Mouse (Mus musculus) testis, postnatal 10 days (tissue): ENCODE data around the gene H2-Q4.
"Not testable (repeated sequence)": the region's sequence is repeated elsewhere in the genome, so short reads cannot be mapped to it uniquely, and the experiment has no call there.

Source experiments
- DNase-seq: peaks from one replicate; pipeline ENCODE4 v3.0.0; 2021; ENCODE audit warnings: low spot score

Gene H2-Q4

DNA sequence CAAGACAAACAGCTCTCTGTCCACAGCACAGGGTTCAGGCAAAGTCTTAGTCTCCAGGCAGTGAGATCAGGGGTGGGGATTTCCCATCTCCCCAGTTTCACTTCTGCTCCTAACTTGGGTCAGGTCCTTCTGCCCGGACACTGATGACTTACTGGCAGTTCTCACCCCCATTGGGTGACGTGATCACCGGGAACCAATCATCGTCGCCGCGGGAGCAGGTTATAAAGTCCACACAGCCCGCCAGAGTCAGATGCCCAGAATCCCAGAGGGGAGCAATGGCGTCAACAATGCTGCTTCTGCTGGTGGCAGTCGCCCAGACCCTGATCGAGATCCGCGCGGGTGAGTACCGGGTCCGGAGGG lies at the start of gene H2-Q4:
Gene H2-Q4, plus strand, starts transcription at position 249 of the 360 bp plus-strand sequence.
- DNase-seq = peak; percentile 88

DNA sequence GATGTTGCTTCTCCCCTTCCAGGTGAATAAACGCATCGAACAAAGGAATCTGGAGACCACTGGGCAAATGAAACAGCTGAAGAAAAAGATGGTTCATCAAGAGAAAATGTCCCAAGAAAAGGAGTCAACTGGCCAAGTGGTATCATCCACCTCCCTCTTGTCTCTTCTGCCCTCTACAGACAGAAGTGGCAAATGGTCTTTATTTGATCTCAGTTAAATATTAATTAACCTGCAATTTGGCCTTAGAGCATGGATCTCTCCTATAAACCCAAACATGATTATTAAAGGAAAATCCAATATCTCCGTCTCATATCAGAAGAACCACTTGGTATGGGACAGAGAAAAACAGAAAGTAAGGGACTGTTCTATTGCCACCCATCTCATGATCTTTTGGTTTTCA lies 49.7 kb upstream of the H2-Q4 start:
- DNase-seq = not testable (repeated sequence)

DNA sequence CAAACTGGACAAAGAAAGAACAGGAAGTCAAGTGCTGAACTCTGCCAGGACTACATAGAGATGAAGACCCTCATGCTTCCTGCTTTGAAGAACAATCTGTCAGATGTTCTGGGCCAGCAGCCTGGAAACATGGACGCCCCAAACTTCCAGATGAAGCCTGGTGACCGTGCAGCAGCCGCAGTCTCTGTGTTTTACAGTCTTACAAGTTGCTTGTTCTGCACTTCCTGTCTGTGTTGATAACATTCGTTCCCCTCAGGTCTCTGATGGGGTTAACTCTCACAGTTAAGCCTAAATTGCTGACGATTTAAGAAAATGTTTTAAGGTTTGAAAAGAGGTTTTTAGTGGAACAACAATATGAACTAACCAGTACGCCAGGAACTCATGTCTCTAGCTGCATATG lies 47.9 kb upstream of the H2-Q4 start:
- not testable (repeated sequence) for DNase-seq

DNA sequence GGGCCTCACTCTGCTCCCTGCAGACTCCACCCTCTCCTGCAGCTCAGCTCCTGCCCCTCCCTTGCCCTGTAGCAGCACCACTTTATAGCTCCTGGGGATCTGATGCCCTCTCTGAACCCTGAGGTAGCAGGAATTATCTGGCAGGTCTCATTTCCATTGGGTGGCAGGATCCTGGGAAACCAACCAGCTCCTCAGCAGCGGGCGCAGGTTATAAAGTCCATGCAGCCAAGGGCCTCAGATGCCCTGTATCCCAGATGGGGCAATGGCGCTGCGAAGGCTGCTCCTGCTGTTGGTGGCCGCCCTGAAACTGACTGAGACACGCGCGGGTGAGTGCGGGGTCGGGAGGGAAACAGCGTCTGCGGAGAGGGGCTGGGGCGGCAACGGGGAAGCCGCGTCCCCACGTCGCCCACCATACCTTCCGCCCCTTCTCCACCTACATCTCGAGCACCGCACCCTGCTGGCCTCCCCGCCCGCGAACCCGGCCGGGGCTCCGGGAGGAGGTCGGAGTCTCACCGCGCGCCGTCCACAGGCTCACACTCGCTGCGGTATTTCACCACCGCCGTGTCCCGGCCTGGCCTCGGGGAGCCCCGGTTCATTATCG lies 37.2 kb upstream of the H2-Q4 start, which contains the start of gene H2-Q2:
Gene H2-Q2, plus strand, starts transcription at position 172 of the 601 bp plus-strand sequence.
- peak; percentile 45 for DNase-seq

DNA sequence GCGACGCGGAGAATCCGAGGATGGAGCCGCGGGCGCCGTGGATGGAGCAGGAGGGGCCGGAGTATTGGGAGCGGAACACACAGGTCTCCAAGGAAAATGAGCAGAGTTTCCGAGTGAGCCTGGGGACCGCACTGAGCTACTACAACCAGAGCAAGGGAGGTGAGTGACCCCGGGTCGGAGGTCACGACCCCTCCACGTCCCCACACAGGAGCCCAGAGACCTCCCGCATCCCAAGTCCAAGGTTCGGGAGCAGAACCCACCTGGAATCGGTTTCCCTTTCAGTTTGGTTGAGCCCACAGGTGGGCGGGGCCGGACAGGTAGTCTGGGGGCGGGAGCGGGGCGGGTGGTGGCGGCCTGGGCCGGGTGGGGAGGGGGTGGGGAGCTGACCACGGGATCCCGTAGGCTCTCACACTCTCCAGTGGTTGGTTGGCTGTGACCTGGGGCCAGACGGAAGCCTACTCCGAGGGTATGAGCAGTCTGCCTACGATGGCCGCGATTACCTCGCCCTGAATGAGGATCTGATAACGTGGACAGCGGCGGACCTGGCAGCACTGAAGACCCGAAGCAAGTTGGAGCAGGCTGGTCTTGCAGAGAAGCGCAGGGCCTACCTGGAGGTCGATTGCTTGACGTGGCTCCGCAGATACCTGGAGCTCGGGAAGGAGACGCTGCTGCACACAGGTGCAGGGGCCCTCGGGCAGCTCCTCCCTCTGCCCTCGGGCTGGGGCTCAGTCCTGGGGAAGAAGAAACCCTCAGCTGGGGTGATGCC lies 36.5 kb upstream of the H2-Q4 start:
- DNase-seq = no peak

DNA sequence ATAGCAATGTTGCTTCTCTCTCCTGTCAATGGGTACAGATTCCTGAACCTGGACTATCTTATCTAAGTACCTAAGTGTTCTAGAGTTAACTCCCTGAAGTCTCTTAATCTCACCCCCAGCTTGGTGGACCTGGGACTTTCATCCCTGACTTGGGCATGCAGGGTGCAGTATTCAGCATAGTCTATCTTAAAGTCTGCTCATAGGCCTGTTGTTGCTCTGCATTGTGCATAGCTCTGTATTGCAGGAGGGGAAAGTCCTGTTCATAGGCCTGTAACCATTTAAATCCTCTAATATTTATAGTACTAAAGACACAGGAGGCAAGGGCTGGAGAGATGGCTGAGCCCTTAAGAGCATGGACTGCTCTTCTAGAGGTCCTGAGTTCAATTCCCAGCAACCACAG lies 31.8 kb upstream of the H2-Q4 start:
- DNase-seq = not testable (repeated sequence)

DNA sequence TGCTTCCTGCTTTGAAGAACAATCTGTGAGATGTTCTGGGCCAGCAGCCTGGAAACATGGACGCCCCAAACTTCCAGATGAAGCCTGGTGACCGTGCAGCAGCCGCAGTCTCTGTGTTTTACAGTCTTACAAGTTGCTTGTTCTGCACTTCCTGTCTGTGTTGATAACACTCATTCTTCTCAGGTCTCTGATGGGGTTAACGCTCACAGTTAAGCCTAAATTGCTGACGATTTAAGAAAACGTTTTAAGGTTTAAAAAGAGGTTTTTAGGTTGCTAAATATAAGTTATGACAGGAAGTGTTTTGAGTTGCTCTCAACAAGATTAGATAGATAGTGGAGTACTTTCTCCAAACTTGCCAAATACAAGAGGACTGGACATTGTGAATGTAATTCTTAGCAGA lies 26.1 kb upstream of the H2-Q4 start:
- DNase-seq = not testable (repeated sequence)

DNA sequence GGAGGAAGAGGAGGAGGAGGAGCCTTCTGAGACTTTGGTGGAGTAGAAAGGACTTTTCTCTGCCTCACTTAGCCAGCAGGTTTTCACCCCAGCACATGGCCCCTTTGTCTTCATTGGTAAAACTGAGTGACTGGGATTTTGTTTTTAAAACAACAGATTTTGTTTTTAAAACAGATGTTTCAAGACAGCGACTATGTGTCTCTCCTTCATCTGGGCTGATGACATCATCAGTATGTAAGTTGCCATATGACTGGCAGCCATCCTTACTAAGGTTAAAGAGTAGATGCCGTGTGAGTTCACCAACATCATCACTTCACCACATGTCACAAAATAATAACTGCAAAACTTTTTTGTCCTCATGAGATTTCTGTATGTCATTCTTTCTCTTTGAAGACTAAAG lies 25.3 kb upstream of the H2-Q4 start:
- no peak for DNase-seq

DNA sequence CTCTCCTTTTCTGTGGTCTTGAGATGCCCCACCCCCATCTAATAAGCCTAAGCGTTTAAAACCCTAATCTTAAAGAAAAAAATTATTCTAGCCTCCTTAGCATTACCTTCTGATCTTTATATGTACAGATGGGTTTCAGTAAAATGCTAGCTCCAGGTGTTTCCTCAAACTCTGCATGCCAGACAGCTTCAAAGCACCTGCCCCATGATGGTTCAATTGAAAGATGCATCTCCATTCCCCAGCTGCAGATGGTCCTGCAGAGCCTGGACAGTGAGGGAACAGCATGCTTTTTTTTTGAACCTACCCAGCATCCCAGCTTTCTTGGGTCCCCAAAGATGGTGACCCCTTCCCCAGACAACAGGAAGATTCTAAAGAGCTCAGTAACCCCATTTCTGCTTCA lies 22.3 kb upstream of the H2-Q4 start:
- no peak for DNase-seq

DNA sequence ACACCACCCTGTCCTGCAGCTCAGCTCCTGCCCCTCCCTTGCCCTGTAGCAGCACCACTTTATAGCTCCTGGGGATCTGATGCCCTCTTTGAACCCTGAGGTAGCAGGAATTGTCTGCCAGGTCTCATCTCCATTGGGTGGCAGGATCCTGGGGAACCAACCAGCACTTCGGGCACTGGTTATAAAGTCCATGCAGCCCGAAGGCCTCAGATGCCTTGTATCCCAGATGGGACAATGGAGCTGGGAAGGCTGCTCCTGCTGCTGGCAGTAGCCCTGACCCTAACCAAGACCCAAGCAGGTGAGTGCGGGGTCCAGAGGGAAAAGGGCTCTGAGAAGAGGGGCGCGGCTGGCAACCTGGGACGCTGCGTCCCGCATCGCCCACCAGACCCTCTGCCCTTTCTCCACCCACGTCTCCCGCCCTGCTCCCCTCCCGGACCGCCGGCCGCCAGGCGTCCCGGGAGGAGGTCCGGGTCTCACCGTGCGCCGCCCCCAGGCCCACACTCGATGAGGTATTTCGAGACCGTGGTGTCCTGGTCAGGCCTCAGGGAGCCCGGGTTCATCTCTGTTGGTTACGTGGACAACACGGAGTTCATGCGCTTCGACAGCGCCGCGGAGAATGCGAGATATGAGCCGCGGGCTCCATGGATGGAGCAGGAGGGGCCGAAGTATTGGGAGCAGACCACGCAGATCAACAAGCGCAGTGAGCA lies 20.5 kb upstream of the H2-Q4 start:
- no peak for DNase-seq

DNA sequence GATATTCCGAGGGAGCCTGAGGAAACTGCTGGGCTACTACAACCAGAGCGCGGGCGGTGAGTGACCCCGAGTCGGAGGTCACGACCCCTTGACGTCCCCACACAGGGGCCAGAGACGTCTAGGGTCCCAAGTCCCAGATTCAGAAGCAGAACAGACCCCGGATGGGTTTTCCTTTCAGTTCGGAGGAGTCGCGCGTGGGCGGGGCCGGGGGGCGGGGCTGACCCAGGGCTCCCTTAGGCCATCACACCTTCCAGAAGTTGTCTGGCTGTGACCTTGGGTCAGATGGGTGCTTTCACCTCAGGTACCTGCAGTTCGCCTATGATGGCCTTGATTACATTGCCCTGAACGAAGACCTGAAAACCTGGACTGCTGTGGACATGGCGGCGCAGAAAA lies 20.0 kb upstream of the H2-Q4 start:
- DNase-seq = no peak

DNA sequence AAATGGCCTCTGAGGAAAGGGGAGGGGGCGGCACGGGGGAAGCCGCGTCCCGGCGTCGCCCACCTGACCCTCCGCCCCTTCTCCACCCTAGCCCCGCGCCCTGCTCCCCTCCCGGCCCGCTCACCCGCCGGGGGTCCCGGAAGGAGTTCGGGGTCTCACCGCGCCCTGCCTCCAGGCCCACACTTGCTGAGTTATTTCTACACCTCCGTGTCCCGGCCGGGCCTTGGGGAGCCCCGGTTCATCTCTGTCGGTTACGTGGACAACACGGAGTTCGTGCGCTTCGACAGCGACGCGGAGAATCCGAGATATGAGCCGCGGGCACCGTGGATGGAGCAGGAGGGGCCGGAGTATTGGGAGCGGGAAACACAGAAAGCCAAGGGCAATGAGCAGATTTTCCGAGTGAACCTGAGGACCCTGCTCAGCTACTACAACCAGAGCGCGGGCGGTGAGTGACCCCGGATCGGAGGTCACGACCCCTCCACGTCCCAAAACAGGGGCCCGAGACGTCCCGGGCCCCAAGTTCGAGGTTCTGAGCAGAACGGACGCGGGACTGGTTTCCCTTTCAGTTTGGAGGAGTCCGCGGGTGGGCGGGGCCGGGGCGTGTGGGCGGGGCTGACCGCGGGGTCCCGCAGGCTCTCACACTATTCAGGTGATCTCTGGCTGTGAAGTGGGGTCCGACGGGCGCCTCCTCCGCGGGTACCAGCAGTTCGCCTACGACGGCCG lies 473 bp downstream of the H2-Q4 start:
- DNase-seq = peak; percentile 61

DNA sequence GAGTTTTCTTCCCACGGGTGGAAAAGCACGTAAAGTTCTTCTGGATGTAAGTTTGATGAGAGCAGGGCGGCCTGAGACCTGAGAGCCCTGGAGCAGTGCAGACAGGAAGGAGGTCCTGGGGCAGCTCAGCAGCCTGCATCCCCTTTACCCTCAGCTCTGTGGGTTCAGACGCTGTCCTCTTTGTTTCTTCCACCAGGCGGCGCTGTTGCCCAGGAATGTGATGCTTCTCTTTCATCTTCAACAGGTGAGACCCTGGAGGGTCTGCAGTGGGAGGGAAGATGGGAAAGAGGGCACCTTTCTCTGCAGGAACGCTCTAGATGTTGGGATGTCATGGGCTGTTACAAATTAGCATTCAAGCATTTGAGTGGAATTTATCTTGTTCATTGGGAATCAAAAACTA lies 10.4 kb downstream of the H2-Q4 start:
- DNase-seq = peak; percentile 64

DNA sequence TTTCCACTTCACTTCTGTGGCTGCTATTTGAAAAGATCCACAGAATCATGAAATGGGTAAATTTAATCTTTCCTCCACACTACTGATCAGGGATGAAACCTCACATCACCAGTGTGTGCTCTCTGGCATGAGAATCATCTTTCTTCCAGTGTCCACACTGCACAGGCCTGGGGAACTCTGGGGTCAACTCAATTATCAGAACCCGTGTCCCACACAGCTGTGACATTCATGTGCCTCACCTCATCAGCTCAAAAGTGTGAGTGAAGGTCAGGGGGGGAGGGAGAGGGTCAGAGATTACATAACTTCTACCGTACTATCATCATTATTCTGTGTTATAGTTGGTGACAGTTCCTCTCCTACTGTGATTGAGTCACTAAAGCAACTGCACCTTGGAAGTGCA lies 13.3 kb downstream of the H2-Q4 start:
- not testable (repeated sequence) for DNase-seq

DNA sequence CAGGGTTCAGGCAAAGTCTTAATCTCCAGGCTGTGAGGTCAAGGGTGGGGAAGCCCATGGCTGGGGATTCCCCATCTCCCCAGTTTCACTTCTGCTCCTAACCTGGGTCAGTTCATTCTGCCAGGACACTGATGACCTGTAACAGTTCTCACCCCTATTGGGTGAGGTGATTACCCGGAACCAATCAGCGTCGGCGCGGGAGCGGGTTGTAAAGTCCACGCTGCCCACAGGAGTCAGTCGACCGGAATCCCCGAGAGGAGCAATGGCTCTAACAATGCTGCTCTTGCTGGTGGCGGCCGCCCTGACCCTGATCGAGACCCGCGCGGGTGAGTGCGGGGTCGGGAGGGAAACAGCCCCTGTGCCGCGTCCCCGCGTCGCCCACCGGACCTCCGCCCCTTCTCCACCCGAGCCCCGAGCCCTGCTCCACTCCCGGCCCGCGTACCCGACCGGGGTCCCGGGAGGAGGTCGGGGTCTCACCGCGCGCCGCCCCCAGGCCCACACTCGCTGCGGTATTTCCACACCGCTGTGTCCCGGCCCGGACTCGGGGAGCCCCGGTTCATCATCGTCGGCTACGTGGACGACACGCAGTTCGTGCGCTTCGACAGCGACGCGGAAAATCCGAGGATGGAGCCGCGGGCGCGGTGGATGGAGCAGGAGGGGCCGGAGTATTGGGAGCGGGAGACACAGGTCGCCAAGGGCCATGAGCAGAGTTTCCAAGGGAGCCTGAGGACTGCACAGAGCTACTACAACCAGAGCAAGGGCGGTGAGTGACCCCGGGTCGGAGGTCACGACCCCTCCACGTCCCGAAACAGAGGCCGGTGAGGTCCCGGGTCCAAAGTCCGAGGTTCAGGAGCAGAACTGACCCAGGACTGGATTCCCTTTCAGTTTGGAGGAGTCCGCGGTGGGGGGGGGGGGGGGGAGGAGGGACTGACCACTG lies 14.7 kb downstream of the H2-Q4 start:
- DNase-seq = peak; percentile 27

DNA sequence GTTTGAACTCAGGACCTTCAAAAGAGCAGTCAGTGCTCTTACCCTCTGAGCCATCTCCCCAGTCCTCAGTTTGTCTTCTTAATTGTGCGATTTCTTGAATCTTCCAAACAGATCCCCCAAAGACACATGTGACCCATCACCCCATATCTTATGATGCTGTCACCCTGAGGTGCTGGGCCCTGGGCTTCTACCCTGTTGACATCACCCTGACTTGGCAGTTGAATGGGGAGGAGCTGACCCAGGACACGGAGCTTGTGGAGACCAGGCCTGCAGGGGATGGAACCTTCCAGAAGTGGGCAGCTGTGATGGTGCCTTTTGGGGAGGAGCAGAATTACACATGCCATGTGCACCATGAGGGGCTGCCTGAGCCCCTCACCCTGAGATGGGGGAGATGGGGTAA lies 17.5 kb downstream of the H2-Q4 start:
- peak; percentile 7 for DNase-seq

DNA sequence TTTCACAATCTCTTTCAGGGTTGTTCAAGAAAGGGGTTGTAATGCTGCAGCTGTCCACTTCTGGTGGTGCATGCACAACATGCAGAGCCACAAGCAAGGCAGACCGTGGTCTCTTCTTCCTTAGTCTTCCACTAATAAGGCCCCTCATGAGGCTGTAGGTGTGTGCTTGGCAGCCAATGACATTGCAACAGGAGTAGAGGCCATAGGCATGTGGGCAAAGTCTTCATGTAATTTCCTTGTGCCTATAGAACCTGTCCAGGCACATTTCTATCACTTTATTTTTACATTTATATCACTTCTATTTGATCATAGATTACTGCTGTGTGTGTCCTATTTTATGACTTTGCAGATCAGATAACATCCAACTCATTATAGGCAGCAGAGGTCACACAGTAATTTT lies 33.6 kb downstream of the H2-Q4 start:
- not testable (repeated sequence) for DNase-seq

DNA sequence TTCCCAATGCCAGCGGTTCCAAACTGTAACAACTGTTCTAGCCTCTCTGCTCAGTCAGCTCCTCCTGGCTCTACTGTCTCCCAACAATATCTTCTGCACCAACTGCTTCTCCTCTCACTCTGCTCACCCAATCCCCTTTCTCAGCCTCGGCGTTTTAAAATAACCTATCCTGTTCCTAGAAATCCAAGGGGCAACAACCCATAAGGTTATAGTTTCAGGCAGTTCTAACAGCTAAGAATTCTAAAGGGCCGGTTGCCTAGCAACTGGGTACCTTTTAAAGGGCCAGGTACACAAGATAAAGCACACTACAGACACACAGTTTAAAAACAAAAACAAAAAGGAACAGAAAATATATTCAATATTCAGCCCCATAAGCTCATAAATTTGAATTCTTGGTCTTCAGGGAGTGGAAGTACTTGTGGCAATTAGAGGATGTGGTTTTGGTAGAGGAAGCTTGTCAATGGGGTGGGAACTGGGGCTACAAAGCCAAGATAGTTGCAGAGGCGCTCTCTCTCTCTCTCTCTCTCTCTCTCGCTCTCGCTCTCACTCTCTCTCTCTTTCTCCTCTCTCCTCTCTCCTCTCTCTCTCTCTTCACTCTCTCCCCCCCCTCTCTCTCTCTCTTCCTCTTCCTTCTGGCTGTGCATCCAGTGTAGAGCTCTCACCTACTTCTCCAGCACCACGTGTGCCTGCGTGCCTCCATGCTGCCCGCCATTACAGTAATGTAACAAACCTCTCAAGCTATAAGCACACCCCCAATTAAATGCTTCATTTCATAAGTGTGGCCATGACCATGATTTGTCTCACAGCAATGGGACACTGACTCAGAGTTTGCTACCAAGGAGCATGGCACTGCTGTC lies 36.1 kb downstream of the H2-Q4 start:
- not testable (repeated sequence) for DNase-seq

DNA sequence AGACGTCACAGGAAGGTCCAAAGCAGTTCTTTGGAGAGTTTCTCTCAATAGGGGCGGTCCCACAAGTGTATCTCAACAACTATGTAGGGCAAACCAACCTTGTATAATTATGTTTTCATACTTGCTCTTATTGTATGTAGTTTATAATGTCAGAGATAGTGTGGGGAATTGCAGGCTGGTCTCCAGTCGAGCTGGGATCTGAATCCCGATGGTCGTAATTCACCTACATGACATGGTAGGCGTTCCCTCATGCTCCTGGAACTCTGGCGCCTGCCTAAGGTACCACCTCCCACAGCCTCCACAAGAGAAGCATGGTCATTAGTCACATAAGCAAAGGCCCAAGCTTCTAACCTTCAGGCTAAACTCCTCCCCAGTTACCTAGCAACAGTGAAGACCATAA lies 39.4 kb downstream of the H2-Q4 start:
- DNase-seq = peak; percentile 26

DNA sequence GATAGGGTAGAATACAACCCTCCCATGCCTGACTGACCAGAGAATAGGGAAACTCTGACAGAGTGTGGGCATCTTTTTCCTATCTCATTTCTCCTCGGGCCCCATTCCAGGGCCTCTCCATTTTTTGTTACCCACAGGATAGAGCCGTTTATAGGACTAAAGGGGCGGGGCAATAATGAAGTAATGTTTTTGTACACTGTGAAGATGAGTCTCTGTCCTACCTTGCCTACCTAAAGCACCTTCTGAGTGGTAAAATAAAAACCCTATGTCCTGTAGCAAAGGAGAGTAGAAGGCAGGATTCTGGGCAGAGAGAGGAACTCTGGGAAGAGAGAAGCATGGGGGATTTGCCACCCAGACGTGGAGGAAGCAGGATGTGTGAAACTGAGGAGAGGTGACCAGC lies 40.1 kb downstream of the H2-Q4 start:
- peak; percentile 33 for DNase-seq
